Mouse (Mus musculus) testis, adult 2 months (tissue): ENCODE measurements around the gene Thada.

Experiments used
- CTCF ChIP-seq: fragments of 200-500 bp; IDR thresholded peaks from 2 replicates; pipeline ENCODE4 v1.5.1; 2012; ENCODE audit warnings: low read depth, mild to moderate bottlenecking, inconsistent platforms, low read length, moderate library complexity; ENCODE audit not compliant: control insufficient read depth, insufficient read depth, insufficient replicate concordance
- POLR2A ChIP-seq: fragments of 200-500 bp; IDR thresholded peaks from 2 replicates; pipeline ENCODE4 v1.6.1; 2012; ENCODE audit warnings: low read depth, mild to moderate bottlenecking, inconsistent platforms, low read length, moderate library complexity; ENCODE audit not compliant: control insufficient read depth

DNA sequence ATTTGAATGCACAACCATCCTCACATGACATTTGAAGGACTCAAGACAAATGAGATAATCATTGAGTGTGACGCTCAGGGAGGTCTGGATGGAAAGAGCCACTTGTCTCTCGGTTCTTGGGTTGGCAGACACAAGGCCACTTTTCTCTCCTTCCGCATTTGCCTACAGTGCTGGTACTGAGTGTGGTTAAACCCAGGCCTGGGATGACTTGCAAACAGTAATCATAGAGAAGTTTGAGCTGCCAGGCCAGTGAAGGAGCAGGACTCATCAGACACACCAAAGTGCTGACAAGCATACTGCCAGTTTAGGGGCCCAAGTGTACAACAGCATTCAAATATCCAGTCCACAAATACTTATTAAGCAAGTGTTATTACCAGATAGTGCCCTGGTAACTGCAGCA, 191.0 kb downstream of the Thada start:
- TF ChIP-seq CTCF (no peak), POLR2A (no peak)
